Mouse (Mus musculus): ENCODE measurements at regions not wholly inside any gene's neighbourhood (a gene's known extent, or its start where the extent isn't known, plus 50 kb on each side); places are given as distances from the start of the nearest gene placed in this dataset.

DNA sequence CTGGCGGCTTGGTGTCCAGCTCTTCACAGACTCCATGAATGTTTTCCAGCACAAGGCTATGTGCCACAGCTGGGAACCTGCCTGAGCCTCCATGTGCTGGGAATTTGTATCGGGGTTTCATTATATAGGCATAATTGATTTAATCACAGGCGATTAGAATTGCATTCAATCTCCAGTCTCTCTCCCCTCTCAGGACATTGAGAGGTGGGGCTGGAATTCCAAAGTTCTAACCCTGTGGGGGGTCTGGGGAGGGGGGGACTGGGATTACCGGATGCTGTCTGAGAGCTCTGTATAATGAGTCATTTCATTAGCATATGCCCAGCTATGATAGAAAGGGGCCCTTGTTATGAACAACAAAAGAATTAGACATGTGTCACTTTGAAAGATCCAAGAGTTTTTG, 151.9 kb downstream of the Cd83 start:
- no peak overlapping the region for H3K27ac ChIP-seq (replicated peaks in 1 of 2; ENCODE audit: control insufficient read depth in 1 of 2, insufficient read depth in 1 of 2, low read depth in 2 of 2, low read length in 2 of 2)
- no peak for ATAC-seq (ENCODE audit: insufficient number of reproducible peaks, insufficient read depth, low FRiP score, low read depth)
- H3K4me3 ChIP-seq (ENCODE audit: control insufficient read depth in 1 of 2, insufficient read depth in 1 of 2, low read depth in 1 of 2, low read length in 2 of 2): no peak overlapping the region
- 60% methylated on average over 4 of the region's 4 CpGs for WGBS
- no peak overlapping the region for H3K4me2 ChIP-seq (ENCODE audit: low read length)
- no peaks in the 10 kb centered on the region for H3K36me3 ChIP-seq (ENCODE audit: control insufficient read depth, insufficient read depth, low read length)
- no peaks in the 10 kb centered on the region for H3K27me3 ChIP-seq (ENCODE audit: control insufficient read depth, insufficient read depth, low read length)
- H3K9me3 ChIP-seq (ENCODE audit: control insufficient read depth, low read length): no peaks in the 10 kb centered on the region
- H3K9ac ChIP-seq (ENCODE audit: low read length): no peak overlapping the region
- H3K4me1 ChIP-seq (ENCODE audit: control insufficient read depth in 2 of 2, insufficient read depth in 2 of 2, low read length in 2 of 2): peaks cover 4% of the 10 kb centered on the region in 2 experiments; a peak in 2 of 4 replicates

DNA sequence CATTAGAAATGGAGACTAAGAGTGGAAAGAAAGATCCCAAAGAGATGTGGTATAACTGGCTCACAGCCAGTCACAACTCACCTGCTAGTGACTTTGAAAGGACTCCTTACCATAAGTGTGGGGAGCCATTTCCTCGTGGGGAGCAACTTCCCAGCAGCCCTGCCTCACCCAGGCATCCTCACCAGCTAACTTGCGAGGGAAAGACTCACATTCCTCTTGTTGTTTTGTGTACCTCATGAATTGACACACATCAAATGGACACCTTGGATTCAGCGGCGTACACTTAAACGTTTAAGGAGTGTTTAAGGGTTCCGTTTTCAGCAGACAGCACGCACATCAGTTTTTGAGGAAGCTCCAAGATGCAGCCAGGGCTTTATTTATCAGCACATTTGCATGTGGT, 154.0 kb downstream of the Cd83 start:
- Histone ChIP-seq H3K4me1 (ENCODE audit: control insufficient read depth in 2 of 2, insufficient read depth in 2 of 2, low read length in 2 of 2) (peaks cover 2 to 4% of the 10 kb centered on the region in 2 experiments; a peak in 2 of 4 replicates), H3K9me3 (ENCODE audit: control insufficient read depth, low read length) (no peaks in the 10 kb centered on the region), H3K27me3 (ENCODE audit: control insufficient read depth, insufficient read depth, low read length) (no peaks in the 10 kb centered on the region), H3K27ac (replicated peaks in 1 of 2; ENCODE audit: control insufficient read depth in 1 of 2, insufficient read depth in 1 of 2, low read depth in 2 of 2, low read length in 2 of 2) (no peak overlapping the region), H3K4me2 (ENCODE audit: low read length) (no peak overlapping the region), H3K9ac (ENCODE audit: low read length) (no peak overlapping the region), H3K36me3 (ENCODE audit: control insufficient read depth, insufficient read depth, low read length) (no peaks in the 10 kb centered on the region), H3K4me3 (ENCODE audit: control insufficient read depth in 1 of 2, insufficient read depth in 1 of 2, low read depth in 1 of 2, low read length in 2 of 2) (no peak overlapping the region)
- 68% methylated on average over 7 of the region's 7 CpGs for WGBS
- ATAC-seq (ENCODE audit: insufficient number of reproducible peaks, insufficient read depth, low FRiP score, low read depth): no peak

DNA sequence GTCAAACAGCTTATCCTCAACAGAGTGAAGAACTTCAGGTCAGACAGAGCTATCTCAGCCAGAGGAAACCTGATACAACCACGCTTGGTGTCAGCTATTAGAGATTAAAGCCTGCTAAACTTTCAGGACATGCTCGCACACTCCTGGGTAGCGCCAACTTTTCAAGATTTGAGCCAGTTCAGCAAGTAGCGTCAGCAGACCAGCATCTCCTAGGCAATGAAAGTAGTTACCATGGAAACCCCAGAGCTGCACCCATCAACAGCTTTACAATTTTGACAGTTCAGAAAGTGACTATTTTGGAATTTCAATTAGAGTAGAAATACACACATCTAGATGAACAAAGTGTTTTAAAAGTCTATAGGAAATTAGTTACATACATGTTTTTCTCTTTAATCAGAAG, 154.8 kb downstream of the Cd83 start:
- Histone ChIP-seq H3K9ac (ENCODE audit: low read length) (no peak overlapping the region), H3K27me3 (ENCODE audit: control insufficient read depth, insufficient read depth, low read length) (no peaks in the 10 kb centered on the region), H3K36me3 (ENCODE audit: control insufficient read depth, insufficient read depth, low read length) (no peaks in the 10 kb centered on the region), H3K4me1 (ENCODE audit: control insufficient read depth in 2 of 2, insufficient read depth in 2 of 2, low read length in 2 of 2) (peaks cover 2 to 4% of the 10 kb centered on the region in 2 experiments; a peak in 2 of 4 replicates), H3K4me2 (ENCODE audit: low read length) (no peak overlapping the region), H3K27ac (replicated peaks in 1 of 2; ENCODE audit: control insufficient read depth in 1 of 2, insufficient read depth in 1 of 2, low read depth in 2 of 2, low read length in 2 of 2) (no peak overlapping the region), H3K4me3 (ENCODE audit: control insufficient read depth in 1 of 2, insufficient read depth in 1 of 2, low read depth in 1 of 2, low read length in 2 of 2) (no peak overlapping the region), H3K9me3 (ENCODE audit: control insufficient read depth, low read length) (no peaks in the 10 kb centered on the region)
- 39% methylated on average over 4 of the region's 4 CpGs for WGBS
- no peak for ATAC-seq (ENCODE audit: insufficient number of reproducible peaks, insufficient read depth, low FRiP score, low read depth)

DNA sequence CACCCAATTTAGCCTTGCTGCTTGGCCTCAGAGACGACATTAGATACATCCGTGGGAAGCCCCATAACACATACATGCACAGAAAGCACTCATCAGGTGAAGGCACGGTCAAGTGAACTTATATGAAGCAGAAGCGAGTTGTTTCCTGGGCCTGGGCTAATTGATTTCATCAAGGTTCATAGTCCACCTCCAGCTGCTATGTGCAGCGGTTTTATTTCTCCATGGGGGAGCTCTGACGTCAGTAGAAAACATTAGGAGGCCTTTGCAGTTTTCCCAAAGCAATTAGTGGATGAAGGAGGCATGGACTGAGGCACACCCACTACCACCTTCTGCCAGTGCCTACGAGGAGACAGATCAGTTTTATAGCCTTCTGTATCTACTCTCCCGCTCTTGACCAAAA, 157.2 kb downstream of the Cd83 start:
- Histone ChIP-seq H3K27me3 (ENCODE audit: control insufficient read depth, insufficient read depth, low read length) (no peaks in the 10 kb centered on the region), H3K27ac (replicated peaks in 1 of 2; ENCODE audit: control insufficient read depth in 1 of 2, insufficient read depth in 1 of 2, low read depth in 2 of 2, low read length in 2 of 2) (no peak overlapping the region), H3K9me3 (ENCODE audit: control insufficient read depth, low read length) (no peaks in the 10 kb centered on the region), H3K4me1 (ENCODE audit: control insufficient read depth in 2 of 2, insufficient read depth in 2 of 2, low read length in 2 of 2) (no peaks in the 10 kb centered on the region), H3K4me2 (ENCODE audit: low read length) (no peak overlapping the region), H3K36me3 (ENCODE audit: control insufficient read depth, insufficient read depth, low read length) (no peaks in the 10 kb centered on the region), H3K9ac (ENCODE audit: low read length) (no peak overlapping the region), H3K4me3 (ENCODE audit: control insufficient read depth in 1 of 2, insufficient read depth in 1 of 2, low read depth in 1 of 2, low read length in 2 of 2) (no peak overlapping the region)
- no peak for ATAC-seq (ENCODE audit: insufficient number of reproducible peaks, insufficient read depth, low FRiP score, low read depth)
- WGBS: 74% methylated on average over 8 of the region's 8 CpGs

DNA sequence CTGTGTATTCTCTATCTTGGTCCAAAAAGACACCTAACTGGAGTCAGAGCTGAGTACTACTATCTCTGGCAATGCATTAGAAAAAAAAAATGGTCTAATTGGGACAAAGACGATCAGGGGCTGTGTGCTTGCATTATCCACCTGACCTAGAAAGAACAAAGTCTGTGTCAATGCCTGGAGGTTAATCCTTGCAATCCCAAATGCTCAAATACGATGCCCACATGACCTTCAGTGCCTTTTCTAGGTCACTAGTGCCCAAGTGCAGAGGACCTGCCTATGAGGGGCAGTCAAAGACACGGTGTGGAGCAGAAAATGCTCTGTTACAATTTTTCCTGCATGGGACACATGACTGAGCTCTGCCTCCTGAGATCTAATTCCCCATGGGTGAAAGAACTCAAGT, 164.0 kb downstream of the Cd83 start:
- peaks cover 0 to 5% of the 10 kb centered on the region in 2 experiments; a peak in 1 of 4 replicates for H3K4me1 ChIP-seq (ENCODE audit: control insufficient read depth in 2 of 2, insufficient read depth in 2 of 2, low read length in 2 of 2)
- WGBS: 85% methylated on average over 3 of the region's 3 CpGs
- H3K9me3 ChIP-seq (ENCODE audit: control insufficient read depth, low read length): no peaks in the 10 kb centered on the region
- H3K9ac ChIP-seq (ENCODE audit: low read length): no peak overlapping the region
- no peak overlapping the region for H3K27ac ChIP-seq (replicated peaks in 1 of 2; ENCODE audit: control insufficient read depth in 1 of 2, insufficient read depth in 1 of 2, low read depth in 2 of 2, low read length in 2 of 2)
- H3K4me2 ChIP-seq (ENCODE audit: low read length): no peak overlapping the region
- H3K4me3 ChIP-seq (ENCODE audit: control insufficient read depth in 1 of 2, insufficient read depth in 1 of 2, low read depth in 1 of 2, low read length in 2 of 2): no peak overlapping the region
- no peak for ATAC-seq (ENCODE audit: insufficient number of reproducible peaks, insufficient read depth, low FRiP score, low read depth)
- no peaks in the 10 kb centered on the region for H3K27me3 ChIP-seq (ENCODE audit: control insufficient read depth, insufficient read depth, low read length)
- H3K36me3 ChIP-seq (ENCODE audit: control insufficient read depth, insufficient read depth, low read length): no peaks in the 10 kb centered on the region

DNA sequence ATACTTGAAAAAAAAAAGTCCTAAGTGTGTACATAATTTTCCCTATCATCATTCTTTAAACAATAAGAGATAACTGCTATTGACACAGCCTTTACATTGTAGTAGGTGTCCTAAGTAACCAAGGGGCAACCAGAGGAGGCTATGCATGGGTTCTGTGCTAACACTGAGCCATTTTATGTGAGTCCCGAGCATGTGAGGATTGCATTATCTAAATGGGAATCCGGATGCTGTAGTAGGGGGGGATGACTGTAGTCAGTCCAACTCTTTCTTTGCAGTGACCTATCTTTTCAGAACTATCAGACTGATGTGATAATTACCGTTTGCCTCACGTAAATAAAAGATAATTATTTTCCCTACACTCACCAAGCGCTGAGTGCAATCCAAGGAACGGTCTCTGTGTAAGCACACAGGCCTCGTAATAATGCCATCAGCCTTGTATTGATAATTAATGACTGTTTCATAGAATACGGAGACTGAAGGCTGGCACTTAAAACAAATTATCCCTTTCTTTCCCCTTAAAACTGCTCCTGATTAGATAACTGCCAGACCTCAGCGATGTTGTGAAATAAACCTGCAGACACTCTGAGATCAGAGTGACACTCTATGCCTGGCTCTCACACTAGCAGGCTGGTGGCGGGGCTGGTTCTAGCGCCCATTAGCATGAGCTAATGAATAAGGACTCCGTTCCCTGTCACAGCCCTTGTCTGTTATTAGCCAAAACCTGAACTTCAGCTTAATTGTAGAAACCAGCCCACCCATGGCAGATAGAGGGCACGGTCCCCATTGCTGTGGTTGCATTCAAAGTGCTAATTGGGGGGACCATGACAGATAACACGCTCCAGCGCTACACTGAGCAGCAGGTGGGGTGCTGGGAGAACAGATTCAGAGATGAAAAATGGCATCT, 165.4 kb downstream of the Cd83 start:
- Histone ChIP-seq H3K27ac (replicated peaks in 1 of 2; ENCODE audit: control insufficient read depth in 1 of 2, insufficient read depth in 1 of 2, low read depth in 2 of 2, low read length in 2 of 2) (no peak overlapping the region), H3K4me3 (ENCODE audit: control insufficient read depth in 1 of 2, insufficient read depth in 1 of 2, low read depth in 1 of 2, low read length in 2 of 2) (no peak overlapping the region), H3K9me3 (ENCODE audit: control insufficient read depth, low read length) (no peaks in the 10 kb centered on the region), H3K36me3 (ENCODE audit: control insufficient read depth, insufficient read depth, low read length) (no peaks in the 10 kb centered on the region), H3K9ac (ENCODE audit: low read length) (no peak overlapping the region), H3K4me1 (ENCODE audit: control insufficient read depth in 2 of 2, insufficient read depth in 2 of 2, low read length in 2 of 2) (peaks cover 0 to 5% of the 10 kb centered on the region in 2 experiments; a peak in 1 of 4 replicates), H3K27me3 (ENCODE audit: control insufficient read depth, insufficient read depth, low read length) (no peaks in the 10 kb centered on the region), H3K4me2 (ENCODE audit: low read length) (no peak overlapping the region)
- WGBS: 55% methylated on average over 15 of the region's 15 CpGs
- ATAC-seq (ENCODE audit: insufficient number of reproducible peaks, insufficient read depth, low FRiP score, low read depth): no peak

DNA sequence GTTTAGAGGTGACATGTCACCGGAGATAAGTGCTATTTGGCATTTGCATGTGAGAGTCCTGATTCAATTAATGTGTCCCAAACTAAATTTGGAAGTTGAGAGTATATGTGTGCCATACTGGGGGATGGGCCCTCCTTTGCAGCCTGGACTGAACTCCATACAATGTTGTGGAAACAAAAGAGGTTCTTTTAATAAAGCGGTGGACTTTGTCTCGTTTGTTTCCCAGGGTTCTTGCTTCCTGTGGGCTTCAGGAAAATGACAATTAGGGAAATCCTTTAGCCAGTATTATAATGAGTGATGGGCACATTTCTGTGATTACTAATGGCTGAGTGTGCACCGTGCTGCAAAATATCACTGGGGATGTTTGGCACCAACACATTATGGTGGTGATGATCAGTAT, 167.9 kb downstream of the Cd83 start:
- Histone ChIP-seq H3K4me1 (ENCODE audit: control insufficient read depth in 2 of 2, insufficient read depth in 2 of 2, low read length in 2 of 2) (peaks cover 0 to 5% of the 10 kb centered on the region in 2 experiments; a peak in 1 of 4 replicates), H3K27ac (replicated peaks in 1 of 2; ENCODE audit: control insufficient read depth in 1 of 2, insufficient read depth in 1 of 2, low read depth in 2 of 2, low read length in 2 of 2) (no peak overlapping the region), H3K4me3 (ENCODE audit: control insufficient read depth in 1 of 2, insufficient read depth in 1 of 2, low read depth in 1 of 2, low read length in 2 of 2) (no peak overlapping the region), H3K27me3 (ENCODE audit: control insufficient read depth, insufficient read depth, low read length) (no peaks in the 10 kb centered on the region), H3K36me3 (ENCODE audit: control insufficient read depth, insufficient read depth, low read length) (no peaks in the 10 kb centered on the region), H3K4me2 (ENCODE audit: low read length) (no peak overlapping the region), H3K9ac (ENCODE audit: low read length) (no peak overlapping the region), H3K9me3 (ENCODE audit: control insufficient read depth, low read length) (no peaks in the 10 kb centered on the region)
- ATAC-seq (ENCODE audit: insufficient number of reproducible peaks, insufficient read depth, low FRiP score, low read depth): no peak
- 70% methylated on average over 4 of the region's 4 CpGs for WGBS
